Comparison of ENCODE assay signal across 12 mouse cellular contexts in genomic region chr9:64734166-64734565, GRCm38 (mm10). TPM values are rescaled to one million over a fixed set of nuclear protein-coding genes. Genes with fewer than 3 reads are reported as not detected.
DNase-seq lines count a peak whose midpoint lies in the region; ATAC-seq and TF ChIP-seq lines count a peak whose summit lies in the region.
"Had no signal": no experiment of that assay in that cellular context is flagged by ENCODE, and none has a peak within 500 bp of the region (broad histone marks: within the 10 kb centered on the region; RNA-seq: fewer than 3 reads in every experiment).

No protein-coding gene starts in this region.

- no peak overlapping the region for H3K4me2 ChIP-seq in kidney, embryonic 14.5 days (replicated peaks; ENCODE audit: low read depth, low read length)
- H3K4me2 ChIP-seq: intestine, embryonic 15.5 days had no signal

- DNase-seq in gastrocnemius, adult 2 months: no peak
- DNase-seq in gastrocnemius, postnatal 36 days: no peak
- DNase-seq in kidney, postnatal 10 days: peak; percentile 20
- peak; percentile 8 for DNase-seq in thymus, postnatal 25 days
- no peak for DNase-seq in lung, postnatal 25 days (ENCODE audit: low spot score)
- DNase-seq: cerebellum, adult 8-10 months; lung, postnatal 10 days had no signal

- H3K4me3 ChIP-seq in gastrocnemius, adult 2 months: peak overlapping the region; percentile 15
- no peak overlapping the region for H3K4me3 ChIP-seq in kidney, embryonic 14.5 days (ENCODE audit: low read length)
- no peak overlapping the region; the same call in 1 of the 2 replicates for H3K4me3 ChIP-seq in bone marrow macrophage, adult 2 months (ENCODE audit: insufficient read depth, low read length)
- H3K4me3 ChIP-seq: forebrain, embryonic 10.5 days; intestine, embryonic 15.5 days had no signal

- no peak for TF ChIP-seq POLR2A in bone marrow macrophage, adult 2 months (IDR thresholded peaks at IDR 0.05; ENCODE audit: borderline replicate concordance, low read depth, low read length)

- peak overlapping the region; percentile 98 for H3K27ac ChIP-seq in gastrocnemius, adult 2 months
- H3K27ac ChIP-seq in kidney, embryonic 14.5 days (ENCODE audit: low read depth, low read length): no peak overlapping the region
- H3K27ac ChIP-seq in bone marrow macrophage, adult 2 months (ENCODE audit: insufficient read depth, low read depth, low read length): peak overlapping the region; percentile 64
- H3K27ac ChIP-seq: forebrain, embryonic 10.5 days; intestine, embryonic 15.5 days had no signal

- no peaks in the 10 kb centered on the region for H3K36me3 ChIP-seq in kidney, embryonic 14.5 days (ENCODE audit: control insufficient read depth, insufficient read depth, low read length)
- H3K36me3 ChIP-seq: intestine, embryonic 15.5 days had no signal

- no peak overlapping the region for H3K9ac ChIP-seq in kidney, embryonic 14.5 days (ENCODE audit: low read depth, low read length)
- H3K9ac ChIP-seq: intestine, embryonic 15.5 days had no signal

- 67% methylated on average over 6 of the region's 6 CpGs for WGBS in kidney, embryonic 14.5 days

- ATAC-seq in kidney, embryonic 14.5 days (ENCODE audit: low FRiP score, low TSS enrichment): no peak
- no peak for ATAC-seq in cerebellum, adult (ENCODE audit: insufficient number of reproducible peaks, low FRiP score, low TSS enrichment)
- ATAC-seq: intestine, embryonic 15.5 days had no signal

- peaks cover 6% of the 10 kb centered on the region; the same call in 1 of the 2 replicates for H3K4me1 ChIP-seq in kidney, embryonic 14.5 days (ENCODE audit: control insufficient read depth, insufficient read depth, low read length)
- H3K4me1 ChIP-seq in bone marrow macrophage, adult 2 months (ENCODE audit: control insufficient read depth, insufficient read depth, low read length): peaks cover 15% of the 10 kb centered on the region

- no peaks in the 10 kb centered on the region for H3K27me3 ChIP-seq in kidney, embryonic 14.5 days (ENCODE audit: control insufficient read depth, insufficient read depth, low read length)
- H3K27me3 ChIP-seq: intestine, embryonic 15.5 days had no signal

- TF ChIP-seq CTCF in gastrocnemius, adult 2 months (IDR thresholded peaks at IDR 0.05): no peak
- no peak for TF ChIP-seq CTCF in bone marrow macrophage, adult 2 months (IDR thresholded peaks at IDR 0.05; ENCODE audit: low read depth, low read length)

- no peaks in the 10 kb centered on the region for H3K9me3 ChIP-seq in kidney, embryonic 14.5 days (ENCODE audit: control insufficient read depth, low read length)
- H3K9me3 ChIP-seq: forebrain, embryonic 10.5 days; intestine, embryonic 15.5 days had no signal

- intact Hi-C loops in gastrocnemius, adult 2 months (cut with DNase I): no loop called here
- intact Hi-C loops in gastrocnemius, postnatal 36 days (cut with DNase I): no loop called here

RNA-seq across cellular contexts. Expression of gene Rab11a, which starts 3.4 kb away (rescaled TPM):
- 10 to 100 TPM; 87.7 to 96.7 TPM for total RNA-seq in gastrocnemius, adult 2 months (2021)
- total RNA-seq in gastrocnemius, postnatal 36 days (2021): 10 to 100 TPM; 89.1 to 95.6 TPM
- polyA plus RNA-seq in kidney, embryonic 14.5 days (2014; fragmentation: Nextera tagmentation; extraction: Ambion mirVana): 498 and 551 TPM in 2 replicates
- 349 and 394 TPM in 2 replicates for polyA plus RNA-seq in bone marrow macrophage, adult 2 months (2012; ENCODE audit: insufficient read depth, insufficient read length, missing spikeins)

Comparison
In these comparisons a context has a peak if more than half of its experiments do, and no peak if none do; other contexts are left out.
1. DNase-seq: peak in kidney, postnatal 10 days (single experiment) and thymus, postnatal 25 days (single experiment); none in gastrocnemius, adult 2 months (single experiment), gastrocnemius, postnatal 36 days (0 of 2) and lung, postnatal 25 days (single experiment).